Mouse (Mus musculus) liver, adult 2 months (tissue): Measurements from ENCODE around the gene Erp27.

Experiments
- CTCF ChIP-seq: fragments of 200-500 bp; IDR thresholded peaks from 2 replicates; pipeline ENCODE4 v1.5.1; 2011; ENCODE audit warnings: low read depth, low read length, control low read depth
- POLR2A ChIP-seq: fragments of 200-500 bp; IDR thresholded peaks from 2 replicates; pipeline ENCODE4 v1.6.1; 2011; ENCODE audit warnings: low read length, control low read depth; ENCODE audit not compliant: insufficient read depth; ENCODE audit errors: extremely low read depth

GRCm38 (mm10) chr6:136934068-136934467, 12.1 kb upstream of the Erp27 start:
- no peak for TF ChIP-seq CTCF
- TF ChIP-seq POLR2A: no peak
